Mouse (Mus musculus): ENCODE measurements around the gene Apc2.

- TF ChIP-seq CTCF (conservative IDR thresholded peaks at IDR 0.05; ENCODE audit: low read length) (no peak; the same call in 1 of the 2 replicates), NANOG (IDR thresholded peaks at IDR 0.05; ENCODE audit: borderline replicate concordance, low read length) (no peak)
Observed at GRCm38 (mm10) chr10:80295618-80296425, at the start of gene Apc2.

Data from E14TG2a.4 (cell line).